Mouse (Mus musculus): ENCODE measurements around the gene Wdr6. TPM values are rescaled to one million over a fixed set of nuclear protein-coding genes. Genes with fewer than 3 reads are reported as not detected.
A peak's percentile ranks its signal among the peaks of the same experiment; 100 is the strongest.

The Wdr6 gene
- polyA plus RNA-seq, 1 experiment from 2014 or later = 240 TPM

DNA sequence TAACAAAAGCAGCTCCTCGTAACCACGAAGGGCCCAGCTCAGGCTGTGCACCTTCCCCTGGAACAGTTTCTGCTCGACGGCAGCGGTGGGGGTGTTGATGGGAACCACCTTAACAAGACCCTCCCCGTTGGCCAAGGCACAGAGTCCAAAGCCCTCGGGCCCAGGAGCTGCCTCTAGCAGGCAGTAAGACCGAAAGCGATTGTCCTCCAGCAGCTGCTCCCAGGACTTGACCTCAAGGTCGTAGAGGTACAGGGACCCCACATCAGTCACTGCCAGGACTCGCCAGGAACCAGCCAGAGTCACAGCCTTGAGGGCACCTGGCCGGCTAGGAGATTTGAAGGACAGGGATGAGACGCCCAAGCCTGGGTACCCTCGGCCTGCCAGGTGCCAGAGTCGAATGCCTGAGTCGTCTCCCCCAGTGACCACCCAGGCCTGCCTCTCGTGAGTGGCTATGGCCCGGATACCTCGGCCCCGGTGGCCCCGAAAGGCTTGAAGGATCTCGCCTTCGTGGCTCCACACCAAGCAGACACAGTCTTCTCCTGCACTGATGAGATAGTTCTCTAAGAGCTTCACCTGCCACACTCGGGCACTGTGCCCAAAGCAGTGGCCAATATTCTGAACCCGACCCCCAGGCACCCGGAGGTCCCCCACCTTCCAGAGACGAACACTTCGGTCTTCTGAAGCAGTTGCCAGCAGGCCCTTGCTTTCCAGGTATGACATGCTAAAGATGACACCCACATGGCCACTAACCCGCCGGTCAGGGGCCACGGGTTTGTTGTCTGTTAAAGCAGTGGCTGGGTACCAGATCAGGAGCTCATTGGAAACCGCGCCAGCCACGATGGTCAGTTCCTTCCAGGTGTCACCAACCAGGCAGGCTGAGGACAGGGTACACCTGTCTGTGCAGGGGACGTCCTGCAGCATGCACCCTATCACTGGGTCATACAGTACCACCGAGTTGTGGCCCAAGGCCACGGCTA, 2.9 kb downstream of the Wdr6 start:
- Histone ChIP-seq H3K4me2 (replicated peaks) (peak overlapping the region; percentile 84), H3K4me3 (replicated peaks; ENCODE audit: low read length) (no peak overlapping the region), H3K9ac (peak overlapping the region; percentile 7), H3K27ac (no peak overlapping the region), H3K9me3 (ENCODE audit: control insufficient read depth, low read length) (no peaks in the 10 kb centered on the region), H3K4me1 (replicated peaks; ENCODE audit: control insufficient read depth, insufficient read depth, low read length) (peaks cover 54% of the 10 kb centered on the region), H3K36me3 (replicated peaks; ENCODE audit: control insufficient read depth, insufficient read depth) (peaks cover 62% of the 10 kb centered on the region), H3K27me3 (ENCODE audit: control insufficient read depth, insufficient read depth, low read length) (no peaks in the 10 kb centered on the region)
- no peak for ATAC-seq (ENCODE audit: low FRiP score)
- no peak for DNase-seq (ENCODE audit: low spot score)
- 88% methylated on average over 37 of the region's 37 CpGs for WGBS

GRCm38 (mm10) chr9:108574921-108575320, 3.6 kb downstream of the Wdr6 start:
- no peak for ATAC-seq (ENCODE audit: low FRiP score)
- H3K9ac ChIP-seq = peak overlapping the region; percentile 7; the same call in 1 of the 2 replicates
- peaks cover 64% of the 10 kb centered on the region for H3K36me3 ChIP-seq (replicated peaks; ENCODE audit: control insufficient read depth, insufficient read depth)
- DNase-seq (ENCODE audit: low spot score) = no peak
- H3K4me3 ChIP-seq (replicated peaks; ENCODE audit: low read length) = no peak overlapping the region
- H3K4me1 ChIP-seq (replicated peaks; ENCODE audit: control insufficient read depth, insufficient read depth, low read length) = peaks cover 60% of the 10 kb centered on the region
- peak overlapping the region; percentile 84; the same call in 1 of the 2 replicates for H3K4me2 ChIP-seq (replicated peaks)
- H3K27ac ChIP-seq = no peak overlapping the region
- no peaks in the 10 kb centered on the region for H3K9me3 ChIP-seq (ENCODE audit: control insufficient read depth, low read length)
- 81% methylated on average over 12 of the region's 12 CpGs for WGBS
- H3K27me3 ChIP-seq (ENCODE audit: control insufficient read depth, insufficient read depth, low read length) = no peaks in the 10 kb centered on the region

DNA sequence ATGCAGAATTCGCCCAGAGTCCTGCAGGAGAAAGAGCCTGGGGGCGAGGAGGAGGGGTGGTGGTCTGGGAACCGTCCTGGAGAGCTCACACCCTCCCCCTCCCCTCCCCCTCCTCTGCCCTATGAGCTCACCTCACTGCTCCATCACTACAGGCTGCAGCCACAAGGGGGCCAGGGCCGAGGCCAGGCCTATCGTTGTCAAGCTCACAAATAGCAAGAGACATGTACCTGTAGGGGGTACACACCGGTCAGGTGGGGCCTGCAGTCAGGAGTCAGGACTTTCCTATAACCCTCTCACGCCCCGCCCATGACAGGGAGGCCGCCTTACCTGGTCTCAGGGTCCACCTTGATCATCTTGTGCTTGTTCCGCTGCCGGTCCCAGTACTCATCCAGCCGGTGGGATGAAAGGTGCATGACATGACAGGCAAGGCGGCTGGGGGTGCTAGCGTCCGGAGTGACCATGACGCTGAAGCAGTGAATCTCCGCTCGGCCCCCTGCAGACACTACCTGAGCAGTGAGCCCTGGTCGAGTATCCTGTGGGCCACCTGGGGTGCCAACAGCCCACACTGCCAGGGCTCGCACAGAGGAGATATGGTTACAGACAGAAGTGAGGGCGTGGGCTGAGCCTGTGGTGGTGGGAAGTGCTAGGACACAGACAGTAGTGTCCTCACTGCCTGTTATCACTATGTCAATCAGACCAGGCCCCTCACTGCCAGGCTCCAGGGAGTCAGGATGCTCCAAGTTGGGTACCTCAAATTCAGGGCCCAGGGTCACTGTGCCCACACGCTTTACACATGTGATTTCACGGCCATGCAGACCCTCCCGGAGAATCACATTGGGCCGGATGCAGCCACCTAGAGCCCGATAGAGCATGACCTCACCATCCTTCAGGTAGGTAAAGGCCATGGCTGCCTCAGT, 4.5 kb downstream of the Wdr6 start:
- 51% methylated on average over 26 of the region's 26 CpGs for WGBS
- H3K36me3 ChIP-seq (replicated peaks; ENCODE audit: control insufficient read depth, insufficient read depth) = peaks cover 64% of the 10 kb centered on the region
- H3K9ac ChIP-seq = 0 out of 2 replicates have a peak overlapping the region, but pooled peaks have one; percentile 7
- no peak for DNase-seq (ENCODE audit: low spot score)
- H3K9me3 ChIP-seq (ENCODE audit: control insufficient read depth, low read length) = no peaks in the 10 kb centered on the region
- peaks cover 56% of the 10 kb centered on the region for H3K4me1 ChIP-seq (replicated peaks; ENCODE audit: control insufficient read depth, insufficient read depth, low read length)
- H3K4me3 ChIP-seq (replicated peaks; ENCODE audit: low read length) = no peak overlapping the region
- H3K4me2 ChIP-seq (replicated peaks) = no peak overlapping the region
- no peak overlapping the region for H3K27ac ChIP-seq
- no peaks in the 10 kb centered on the region for H3K27me3 ChIP-seq (ENCODE audit: control insufficient read depth, insufficient read depth, low read length)
- no peak for ATAC-seq (ENCODE audit: low FRiP score)

DNA sequence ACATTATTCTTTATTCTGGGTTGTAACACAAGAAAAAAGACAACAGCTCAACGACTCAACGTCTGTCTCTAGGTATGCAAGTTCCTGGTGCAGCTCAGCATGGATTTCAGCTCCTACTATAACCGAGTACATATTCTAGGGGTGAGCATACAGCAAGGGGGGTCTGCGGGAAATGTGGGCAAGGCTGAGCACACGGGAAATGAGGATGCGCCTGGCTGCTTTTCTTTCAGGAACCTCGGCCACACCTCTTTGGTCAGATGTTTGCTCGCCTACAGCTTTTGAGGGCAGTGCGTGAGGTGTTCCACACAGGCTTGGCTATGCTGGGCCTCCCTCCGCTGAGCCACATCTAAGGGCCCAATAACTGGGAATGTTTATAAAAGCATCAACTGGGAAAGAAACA, 6.2 kb downstream of the Wdr6 start:
- H3K27ac ChIP-seq = no peak overlapping the region
- peaks cover 57% of the 10 kb centered on the region for H3K4me1 ChIP-seq (replicated peaks; ENCODE audit: control insufficient read depth, insufficient read depth, low read length)
- no peak overlapping the region for H3K4me2 ChIP-seq (replicated peaks)
- no peaks in the 10 kb centered on the region for H3K9me3 ChIP-seq (ENCODE audit: control insufficient read depth, low read length)
- DNase-seq (ENCODE audit: low spot score) (no peak), ATAC-seq (ENCODE audit: low FRiP score) (no peak)
- H3K36me3 ChIP-seq (replicated peaks; ENCODE audit: control insufficient read depth, insufficient read depth) = peaks cover 64% of the 10 kb centered on the region
- no peaks in the 10 kb centered on the region for H3K27me3 ChIP-seq (ENCODE audit: control insufficient read depth, insufficient read depth, low read length)
- H3K4me3 ChIP-seq (replicated peaks; ENCODE audit: low read length) = no peak overlapping the region
- WGBS = 84% methylated on average over 10 of the region's 10 CpGs
- H3K9ac ChIP-seq = no peak overlapping the region

GRCm38 (mm10) chr9:108571401-108571973, 7.1 kb downstream of the Wdr6 start:
- peaks cover 49% of the 10 kb centered on the region for H3K4me1 ChIP-seq (replicated peaks; ENCODE audit: control insufficient read depth, insufficient read depth, low read length)
- H3K4me2 ChIP-seq (replicated peaks) = no peak overlapping the region
- DNase-seq (ENCODE audit: low spot score) = no peak
- H3K36me3 ChIP-seq (replicated peaks; ENCODE audit: control insufficient read depth, insufficient read depth) = peaks cover 64% of the 10 kb centered on the region
- H3K9me3 ChIP-seq (ENCODE audit: control insufficient read depth, low read length) = no peaks in the 10 kb centered on the region
- WGBS = 95% methylated on average over 16 of the region's 16 CpGs
- H3K27ac ChIP-seq = no peak overlapping the region
- H3K4me3 ChIP-seq (replicated peaks; ENCODE audit: low read length) = no peak overlapping the region
- no peak for ATAC-seq (ENCODE audit: low FRiP score)
- no peak overlapping the region for H3K9ac ChIP-seq
- no peaks in the 10 kb centered on the region for H3K27me3 ChIP-seq (ENCODE audit: control insufficient read depth, insufficient read depth, low read length)

- Histone ChIP-seq H3K27me3 (ENCODE audit: control insufficient read depth, insufficient read depth, low read length) (no peaks in the 10 kb centered on the region), H3K9ac (peak overlapping the region; percentile 65), H3K4me2 (replicated peaks) (peak overlapping the region; percentile 79), H3K4me3 (replicated peaks; ENCODE audit: low read length) (peak overlapping the region; percentile 50), H3K9me3 (ENCODE audit: control insufficient read depth, low read length) (no peaks in the 10 kb centered on the region), H3K27ac (peak overlapping the region; percentile 77), H3K36me3 (replicated peaks; ENCODE audit: control insufficient read depth, insufficient read depth) (peaks cover 59% of the 10 kb centered on the region), H3K4me1 (replicated peaks; ENCODE audit: control insufficient read depth, insufficient read depth, low read length) (peaks cover 48% of the 10 kb centered on the region)
- ATAC-seq (ENCODE audit: low FRiP score) = no peak; the same call in 1 of the 2 replicates
- peak; percentile 75 for DNase-seq (ENCODE audit: low spot score)
- 1% methylated on average over 40 of the region's 40 CpGs for WGBS
These were observed 8.2 kb downstream of the Wdr6 start for GRCm38 (mm10) chr9:108570207-108570896.

DNA sequence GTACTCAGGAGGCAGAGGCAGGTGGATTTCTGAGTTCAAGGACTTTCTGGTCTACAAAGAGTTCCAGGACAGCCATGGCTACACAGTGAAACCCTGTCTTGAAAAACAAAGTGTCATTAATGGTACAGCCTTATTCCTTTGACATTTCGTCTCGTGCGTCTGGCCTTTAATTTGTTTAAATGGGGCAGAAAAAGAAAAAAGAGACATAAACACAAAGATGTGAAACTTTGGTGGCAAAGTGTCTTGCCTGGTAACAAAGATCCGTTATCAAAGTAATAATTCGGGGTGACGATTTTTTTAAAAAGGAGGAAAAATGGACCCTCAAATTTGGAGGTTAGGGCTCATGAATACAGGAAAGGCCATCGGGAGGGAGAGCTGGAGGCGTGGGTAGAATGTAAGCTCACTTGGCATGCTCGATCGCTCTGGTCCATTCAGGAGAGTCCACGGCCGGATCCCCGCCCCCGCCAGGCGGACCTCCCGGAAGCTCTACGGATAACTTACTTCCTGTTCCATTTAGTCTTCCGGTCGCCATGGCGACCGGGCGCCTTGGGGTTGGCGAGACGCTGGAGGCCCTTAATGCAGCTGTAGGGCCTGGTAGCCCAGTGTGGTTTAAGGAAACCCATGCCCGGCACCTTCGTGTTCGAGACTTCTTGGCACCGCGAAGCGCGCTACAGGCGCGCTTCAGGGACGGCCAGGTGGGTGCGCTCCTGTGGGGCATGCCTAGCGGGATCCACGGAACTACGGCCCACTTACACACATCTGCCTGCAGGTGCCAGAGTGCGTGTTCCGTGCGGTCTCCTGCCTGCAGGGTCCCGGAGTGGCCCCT, 8.9 kb downstream of the Wdr6 start, which contains the start of gene Dalrd3:
TSS of gene Dalrd3 (plus strand) at position 506 of the 826 bp plus-strand sequence.
- ATAC-seq (ENCODE audit: low FRiP score) = peak; percentile 67
- peak within 1 kb of the TSS; percentile 77 for H3K27ac ChIP-seq
- no peaks in the 10 kb centered on the region for H3K9me3 ChIP-seq (ENCODE audit: control insufficient read depth, low read length)
- H3K9ac ChIP-seq = peak within 1 kb of the TSS; percentile 65
- H3K27me3 ChIP-seq (ENCODE audit: control insufficient read depth, insufficient read depth, low read length) = no peaks in the 10 kb centered on the region
- 6% methylated on average over 42 of the region's 42 CpGs for WGBS
- H3K4me2 ChIP-seq (replicated peaks) = peak within 1 kb of the TSS; percentile 79
- H3K36me3 ChIP-seq (replicated peaks; ENCODE audit: control insufficient read depth, insufficient read depth) = peaks cover 59% of the 10 kb centered on the region
- H3K4me3 ChIP-seq (replicated peaks; ENCODE audit: low read length) = peak within 1 kb of the TSS; percentile 79
- DNase-seq (ENCODE audit: low spot score) = peak; percentile 91
- peaks cover 43% of the 10 kb centered on the region for H3K4me1 ChIP-seq (replicated peaks; ENCODE audit: control insufficient read depth, insufficient read depth, low read length)

- Histone ChIP-seq H3K4me2 (replicated peaks) (peak overlapping the region; percentile 97), H3K4me3 (replicated peaks; ENCODE audit: low read length) (peak overlapping the region; percentile 79), H3K27ac (no peak overlapping the region), H3K27me3 (ENCODE audit: control insufficient read depth, insufficient read depth, low read length) (no peaks in the 10 kb centered on the region), H3K4me1 (replicated peaks; ENCODE audit: control insufficient read depth, insufficient read depth, low read length) (peaks cover 32% of the 10 kb centered on the region), H3K36me3 (replicated peaks; ENCODE audit: control insufficient read depth, insufficient read depth) (peaks cover 59% of the 10 kb centered on the region), H3K9me3 (ENCODE audit: control insufficient read depth, low read length) (no peaks in the 10 kb centered on the region), H3K9ac (no peak overlapping the region)
- ATAC-seq (ENCODE audit: low FRiP score) = no peak
- 79% methylated on average over 17 of the region's 17 CpGs for WGBS
- no peak for DNase-seq (ENCODE audit: low spot score)
These were observed 10.0 kb downstream of the Wdr6 start for GRCm38 (mm10) chr9:108568511-108568921.
